Mouse (Mus musculus) stomach, embryonic 14.5 days (tissue): ENCODE data around the gene Cers6. TPM values are rescaled to one million over a fixed set of nuclear protein-coding genes. Genes with fewer than 3 reads are reported as not detected.

ENCODE experiments used
- ATAC-seq: fragments of 200-750 bp; cut with Nextera tagmentation; 2 replicates; pipeline ENCODE4 v1.8.0; 2017; ENCODE audit warnings: low read depth, moderate TSS enrichment; ENCODE audit not compliant: insufficient number of reproducible peaks, insufficient read depth, low FRiP score
- H3K27ac ChIP-seq: fragments of 300-500 bp; sonication (generic); 2 replicates; pipeline ENCODE4 v1.5.1; 2014; ENCODE audit warnings: mild to moderate bottlenecking, low read length, moderate library complexity, mixed read lengths
- H3K27me3 ChIP-seq: fragments of 300-500 bp; sonication (generic); 2 replicates; pipeline ENCODE4 v1.6.1; 2014; ENCODE audit warnings: low read length, control low read depth, mixed read lengths; ENCODE audit not compliant: control insufficient read depth, insufficient read depth
- H3K36me3 ChIP-seq: fragments of 300-500 bp; sonication (generic); 2 replicates; pipeline ENCODE4 v1.6.1; 2014; ENCODE audit warnings: mild to moderate bottlenecking, control low read depth, low read length, moderate library complexity, mixed read lengths; ENCODE audit not compliant: control insufficient read depth, insufficient read depth
- H3K4me1 ChIP-seq: fragments of 300-500 bp; sonication (generic); 2 replicates; pipeline ENCODE4 v1.6.1; 2014; ENCODE audit warnings: low read length, control low read depth, mixed read lengths; ENCODE audit not compliant: control insufficient read depth, insufficient read depth
- H3K4me2 ChIP-seq: fragments of 300-500 bp; sonication (generic); replicated peaks from 2 replicates; pipeline ENCODE4 v1.6.1; 2014; ENCODE audit warnings: low read depth, low read length, control low read depth
- H3K4me3 ChIP-seq: fragments of 300-500 bp; sonication (generic); 2 replicates; pipeline ENCODE4 v1.5.1; 2014; ENCODE audit warnings: low read depth, low read length, control low read depth
- H3K9ac ChIP-seq: fragments of 300-500 bp; sonication (generic); replicated peaks from 2 replicates; pipeline ENCODE4 v1.6.1; 2014; ENCODE audit warnings: low read depth, mild to moderate bottlenecking, control low read depth, low read length, moderate library complexity, mixed read lengths
- H3K9me3 ChIP-seq: fragments of 300-500 bp; sonication (generic); 2 replicates; pipeline ENCODE4 v1.6.1; 2016; ENCODE audit warnings: low read depth, low read length, control low read depth; ENCODE audit not compliant: control insufficient read depth
- WGBS: fragments of 180-500 bp; shearing (Covaris S2); extraction: QIAGEN DNeasy Blood & Tissue Kit; methylation state at CpG from one replicate; pipeline ENCODE4 v1.1.7; 2014; 5-methylcytosine and 5-hydroxymethylcytosine counted together
- polyA plus RNA-seq: library from polyadenylated mRNA; unstranded; fragments of >200 nt; fragmentation: Nextera tagmentation; extraction: Ambion mirVana; gene quantifications from 2 replicates; pipeline ENCODE4 v1.2.1, GENCODE M21; 2014

Cers6 gene
- polyA plus RNA-seq, 1 experiment from 2014 or later, result 37.5 TPM

DNA sequence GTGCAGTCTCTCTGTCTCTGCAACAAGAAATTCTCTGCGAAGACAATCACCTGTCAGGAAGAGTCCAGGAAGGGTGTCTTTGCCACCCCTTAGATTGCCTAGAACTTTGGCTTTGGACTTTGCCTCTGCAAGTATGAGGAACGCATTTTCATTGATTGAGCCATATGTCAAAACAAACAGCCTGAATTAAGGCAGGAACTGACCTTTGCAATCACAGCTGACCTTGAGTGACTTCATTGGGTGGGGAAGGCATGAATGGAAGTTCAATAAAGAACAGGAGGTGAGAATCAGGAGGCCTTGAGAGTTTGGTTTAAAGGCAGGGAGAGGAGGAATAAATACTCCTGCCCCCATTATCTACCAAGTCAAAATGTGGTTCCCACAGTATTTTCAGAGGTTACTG, 850 bp upstream of the Cers6 start:
- no peak overlapping the region for H3K9ac ChIP-seq
- H3K4me3 ChIP-seq, result peak overlapping the region; percentile 86; the same call in 1 of the 2 replicates
- H3K27me3 ChIP-seq, result no peaks in the 10 kb centered on the region
- no peak for ATAC-seq
- H3K36me3 ChIP-seq, result no peaks in the 10 kb centered on the region
- WGBS, result 49% methylated on average over 2 of the region's 2 CpGs
- H3K9me3 ChIP-seq, result no peaks in the 10 kb centered on the region
- no peak overlapping the region for H3K27ac ChIP-seq
- peak overlapping the region; percentile 75 for H3K4me2 ChIP-seq
- H3K4me1 ChIP-seq, result peaks cover 17% of the 10 kb centered on the region

DNA sequence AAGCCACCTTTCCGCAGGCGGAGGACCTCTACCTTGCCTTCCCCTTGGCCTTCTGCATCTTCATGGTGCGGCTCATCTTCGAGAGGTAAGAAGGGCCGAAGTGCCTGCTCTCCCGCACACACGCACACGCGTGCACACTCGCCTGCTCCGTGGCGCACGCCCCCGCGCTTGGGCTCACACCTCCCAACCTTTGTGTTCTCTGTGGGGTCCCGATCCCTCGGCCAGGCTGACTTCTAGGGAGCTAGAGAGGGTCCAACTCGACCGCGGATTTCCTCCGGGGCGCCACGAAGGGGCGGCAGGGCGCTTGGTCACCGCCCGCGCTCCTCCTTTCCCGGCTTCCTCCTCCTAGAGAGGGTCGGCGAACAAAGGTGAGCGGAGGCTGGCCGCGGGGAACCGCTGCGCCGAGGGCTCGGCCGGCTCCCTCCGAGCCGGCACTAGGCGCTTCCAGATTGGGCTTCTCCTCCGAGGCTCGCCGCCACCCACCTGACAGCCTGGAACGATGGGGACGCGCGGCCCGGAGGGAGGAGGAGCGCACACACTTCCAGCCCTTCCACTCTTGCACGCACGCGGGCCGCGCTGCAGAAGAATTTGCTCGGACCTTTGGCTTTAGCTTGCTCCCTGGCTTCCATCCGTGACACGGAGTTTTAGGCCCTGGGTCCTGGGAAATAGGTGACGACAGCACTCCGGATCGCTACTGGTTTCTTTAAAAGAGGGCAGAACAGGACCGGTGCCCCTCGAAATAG, 651 bp downstream of the Cers6 start:
- H3K27me3 ChIP-seq, result no peaks in the 10 kb centered on the region
- H3K9ac ChIP-seq, result peak overlapping the region; percentile 75
- H3K4me3 ChIP-seq, result peak overlapping the region; percentile 86
- H3K27ac ChIP-seq, result peak overlapping the region; percentile 48
- peaks cover 17% of the 10 kb centered on the region for H3K4me1 ChIP-seq
- ATAC-seq, result peak; percentile 42
- H3K4me2 ChIP-seq, result peak overlapping the region; percentile 75
- H3K36me3 ChIP-seq, result no peaks in the 10 kb centered on the region
- WGBS, result under 1% methylated on average over 64 of the region's 64 CpGs
- H3K9me3 ChIP-seq, result no peaks in the 10 kb centered on the region

GRCm38 (mm10) chr2:68862464-68863266, 1.4 kb downstream of the Cers6 start:
- no peaks in the 10 kb centered on the region for H3K27me3 ChIP-seq
- H3K36me3 ChIP-seq, result no peaks in the 10 kb centered on the region
- ATAC-seq, result no peak
- H3K4me3 ChIP-seq, result peak overlapping the region; percentile 86
- H3K27ac ChIP-seq, result peak overlapping the region; percentile 48; the same call in 1 of the 2 replicates
- WGBS, result 6% methylated on average over 15 of the region's 15 CpGs
- H3K9ac ChIP-seq, result peak overlapping the region; percentile 75
- H3K4me2 ChIP-seq, result peak overlapping the region; percentile 75
- H3K4me1 ChIP-seq, result peaks cover 17% of the 10 kb centered on the region
- H3K9me3 ChIP-seq, result no peaks in the 10 kb centered on the region

- no peak overlapping the region for H3K27ac ChIP-seq
- H3K9me3 ChIP-seq, result no peaks in the 10 kb centered on the region
- no peak for ATAC-seq
- no peaks in the 10 kb centered on the region for H3K27me3 ChIP-seq
- H3K4me3 ChIP-seq, result peak overlapping the region; percentile 86
- peaks cover 20% of the 10 kb centered on the region for H3K4me1 ChIP-seq
- H3K4me2 ChIP-seq, result peak overlapping the region; percentile 75
- WGBS, result 14% methylated on average over 6 of the region's 6 CpGs
- no peak overlapping the region; the same call in 1 of the 2 replicates for H3K9ac ChIP-seq
- no peaks in the 10 kb centered on the region for H3K36me3 ChIP-seq
Measured at GRCm38 (mm10) chr2:68863561-68863960, 2.3 kb downstream of the Cers6 start.

GRCm38 (mm10) chr2:68864366-68864765, 3.1 kb downstream of the Cers6 start:
- H3K27ac ChIP-seq, result no peak overlapping the region
- H3K4me1 ChIP-seq, result peaks cover 20% of the 10 kb centered on the region
- ATAC-seq, result no peak
- 75% methylated on average over 2 of the region's 2 CpGs for WGBS
- no peak overlapping the region for H3K4me3 ChIP-seq
- H3K4me2 ChIP-seq, result peak overlapping the region; percentile 75; the same call in 1 of the 2 replicates
- no peaks in the 10 kb centered on the region for H3K36me3 ChIP-seq
- no peak overlapping the region for H3K9ac ChIP-seq
- H3K27me3 ChIP-seq, result no peaks in the 10 kb centered on the region
- no peaks in the 10 kb centered on the region for H3K9me3 ChIP-seq

DNA sequence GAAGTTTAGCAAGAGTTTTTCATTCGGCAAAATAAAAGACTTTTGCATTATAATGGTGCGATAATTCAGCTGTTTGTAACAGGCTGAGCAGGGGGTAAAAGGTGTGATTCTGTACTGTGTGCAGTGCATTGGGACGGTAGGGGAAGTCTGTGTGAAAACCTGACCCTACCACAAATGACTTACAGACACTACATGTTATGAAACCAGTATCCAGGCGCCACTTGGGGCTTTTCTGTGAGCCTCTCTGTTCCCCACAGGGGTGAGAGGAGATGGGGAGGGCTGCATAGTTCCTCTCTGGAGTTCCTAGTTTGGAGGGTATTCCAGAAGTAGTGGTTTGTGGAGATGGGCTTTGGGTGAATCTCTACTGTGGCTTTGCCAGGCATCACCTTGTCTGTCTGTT, 5.9 kb downstream of the Cers6 start:
- peaks cover 20% of the 10 kb centered on the region for H3K4me1 ChIP-seq
- H3K36me3 ChIP-seq, result no peaks in the 10 kb centered on the region
- no peak overlapping the region for H3K4me3 ChIP-seq
- H3K27me3 ChIP-seq, result no peaks in the 10 kb centered on the region
- H3K9me3 ChIP-seq, result no peaks in the 10 kb centered on the region
- no peak overlapping the region for H3K27ac ChIP-seq
- H3K9ac ChIP-seq, result no peak overlapping the region
- H3K4me2 ChIP-seq, result no peak overlapping the region
- ATAC-seq, result no peak
- 63% methylated on average over 4 of the region's 4 CpGs for WGBS

GRCm38 (mm10) chr2:68870999-68871780, 9.9 kb downstream of the Cers6 start:
- no peak overlapping the region for H3K9ac ChIP-seq
- peaks cover 13% of the 10 kb centered on the region for H3K4me1 ChIP-seq
- no peak for ATAC-seq
- no peak overlapping the region for H3K4me3 ChIP-seq
- WGBS, result 54% methylated on average over 17 of the region's 17 CpGs
- H3K4me2 ChIP-seq, result no peak overlapping the region
- H3K27me3 ChIP-seq, result no peaks in the 10 kb centered on the region
- H3K36me3 ChIP-seq, result no peaks in the 10 kb centered on the region
- H3K27ac ChIP-seq, result no peak overlapping the region
- no peaks in the 10 kb centered on the region for H3K9me3 ChIP-seq

DNA sequence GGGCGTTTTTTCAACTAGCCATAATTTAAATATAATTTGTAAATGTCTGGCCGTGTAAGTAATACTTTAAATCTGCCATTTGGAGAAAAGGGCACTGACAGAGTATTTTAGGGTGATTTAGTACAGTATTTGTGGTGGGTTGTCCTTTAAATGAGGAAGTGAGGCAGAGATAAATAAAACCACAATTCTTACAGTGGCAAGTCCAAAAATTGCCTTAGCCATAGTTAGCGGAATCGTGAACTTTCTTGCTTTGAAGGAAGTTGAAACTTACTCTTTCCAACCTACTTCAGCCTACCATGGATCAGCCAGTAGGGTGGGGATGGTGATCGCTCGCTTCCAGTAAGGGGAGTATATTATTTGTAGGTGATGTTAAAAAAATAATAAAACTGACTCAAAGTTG, 11.8 kb downstream of the Cers6 start:
- no peaks in the 10 kb centered on the region for H3K9me3 ChIP-seq
- H3K9ac ChIP-seq, result no peak overlapping the region
- no peaks in the 10 kb centered on the region for H3K27me3 ChIP-seq
- H3K4me3 ChIP-seq, result no peak overlapping the region
- no peak for ATAC-seq
- H3K4me1 ChIP-seq, result peaks cover 11% of the 10 kb centered on the region
- H3K36me3 ChIP-seq, result no peaks in the 10 kb centered on the region
- WGBS, result 66% methylated on average over 6 of the region's 6 CpGs
- H3K27ac ChIP-seq, result no peak overlapping the region
- H3K4me2 ChIP-seq, result no peak overlapping the region
